Mouse (Mus musculus) naive thymus-derived CD4-positive, alpha-beta T cell, adult 2 months (primary cell): ENCODE results near the gene Depdc1a.
"Not testable (repeated sequence)": the region's sequence is repeated elsewhere in the genome, so short reads cannot be mapped to it uniquely, and the experiment has no call there.

Source experiments
- DNase-seq: peaks from one replicate; pipeline ENCODE4 v3.0.0-alpha.2; 2011; ENCODE audit warnings: low read depth

Gene Depdc1a

DNA sequence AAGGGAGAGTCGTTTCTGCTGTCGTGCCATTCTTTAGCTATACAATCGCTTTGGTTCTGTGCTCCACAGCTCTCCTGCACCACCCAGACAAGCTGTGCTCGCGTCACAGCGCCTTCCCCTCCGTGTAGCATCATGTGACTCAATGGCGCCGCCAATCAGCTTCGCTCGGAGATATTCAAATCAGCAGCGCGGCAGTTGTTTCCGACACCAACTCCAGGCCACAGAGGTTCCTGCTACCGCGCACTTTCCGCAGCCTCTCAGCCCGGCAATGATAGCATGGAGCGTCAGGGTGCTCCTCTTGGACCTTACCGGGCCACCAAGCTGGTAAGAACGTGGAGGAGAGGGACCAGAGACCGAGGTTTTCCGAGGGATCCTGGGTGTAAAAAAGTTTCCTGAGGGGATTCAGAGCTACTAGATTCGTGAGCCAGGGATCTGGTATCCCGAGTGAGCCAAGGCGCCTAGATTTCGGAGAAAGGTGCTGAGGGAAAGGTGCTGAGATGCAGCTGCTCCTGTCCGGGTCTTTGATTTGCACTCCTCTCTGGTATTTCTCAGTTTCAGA is at the start of gene Depdc1a:
Depdc1a (plus strand) TSS at position 191 of the 559 bp plus-strand sequence.
- peak; percentile 95 for DNase-seq

GRCm38 (mm10) chr3:159470059-159470458 is 25.2 kb upstream of the Depdc1a start:
- no peak for DNase-seq

GRCm38 (mm10) chr3:159475465-159475864 is 19.8 kb upstream of the Depdc1a start:
- DNase-seq: no peak

DNA sequence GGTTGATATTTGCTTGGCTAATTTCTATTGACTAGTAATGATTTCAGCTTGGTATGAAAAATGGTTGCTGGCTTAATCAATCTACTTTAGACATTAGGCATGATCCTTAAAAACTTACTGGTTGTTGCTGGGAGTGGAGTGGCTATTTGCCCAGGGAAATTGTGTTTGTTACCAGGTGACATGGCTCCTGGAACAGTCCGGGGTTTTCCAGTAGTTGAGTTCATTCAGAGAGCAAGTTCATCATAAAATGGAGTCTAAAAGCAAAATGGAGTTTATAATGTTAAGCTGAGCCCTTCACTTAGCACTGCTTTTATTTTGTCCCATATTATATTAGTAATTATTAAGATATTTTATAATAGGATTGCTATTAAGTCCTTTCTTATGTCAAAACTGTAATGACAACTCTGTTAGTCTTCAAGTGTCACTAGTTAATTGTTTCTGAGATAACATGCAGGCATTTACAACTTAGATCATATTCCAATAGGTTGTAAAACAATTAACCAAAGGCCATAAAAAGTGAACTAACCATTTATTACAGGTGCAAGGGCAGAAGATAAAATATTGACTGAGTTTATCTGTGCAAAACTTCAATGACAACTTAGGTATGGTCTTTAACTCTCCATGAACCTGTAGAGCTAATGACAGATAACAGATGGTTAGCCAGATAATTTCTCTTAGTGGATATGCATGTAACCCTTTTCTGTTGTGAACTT is 17.8 kb upstream of the Depdc1a start:
- no peak for DNase-seq

DNA sequence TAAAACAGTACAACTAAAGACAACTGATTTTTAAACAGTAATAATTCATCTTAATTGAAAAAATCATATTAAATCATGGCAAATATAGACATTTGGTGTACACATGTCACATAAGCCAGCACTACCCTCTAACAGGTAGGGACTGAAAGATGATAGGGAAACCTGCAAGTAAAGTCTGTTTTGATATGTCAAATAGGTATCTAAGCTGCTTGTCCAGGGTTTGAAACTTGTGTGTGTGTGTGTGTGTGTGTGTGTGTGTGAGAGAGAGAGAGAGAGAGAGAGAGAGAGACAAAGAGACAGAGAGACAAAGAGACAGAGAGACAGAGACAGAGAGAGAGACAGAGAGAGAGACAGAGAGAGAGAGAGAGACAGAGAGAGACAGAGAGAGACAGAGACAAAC is 524 bp upstream of the Depdc1a start:
- DNase-seq: not testable (repeated sequence)

- no peak for DNase-seq
Measured at GRCm38 (mm10) chr3:159508899-159509298, 13.7 kb downstream of the Depdc1a start.

DNA sequence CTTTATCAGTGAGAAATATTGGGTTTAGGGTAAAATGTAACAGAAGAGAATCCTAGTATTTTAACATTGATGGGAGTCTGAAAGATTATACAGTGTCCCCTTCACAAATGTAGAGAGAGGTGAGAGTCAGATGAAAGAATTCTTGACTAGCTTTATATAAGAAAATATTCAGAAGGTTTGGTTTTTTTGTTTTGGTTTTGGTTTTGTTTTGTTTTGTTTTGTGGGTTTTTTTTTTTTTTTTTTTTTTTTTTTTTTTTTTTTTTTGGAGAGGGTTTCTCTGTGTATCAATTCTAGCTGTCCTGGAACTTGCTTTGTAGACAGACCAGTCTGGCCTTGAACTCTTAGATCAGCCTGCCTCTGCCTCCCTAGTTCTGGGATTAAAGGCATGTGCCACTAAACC is 33.3 kb downstream of the Depdc1a start:
- DNase-seq: no peak

DNA sequence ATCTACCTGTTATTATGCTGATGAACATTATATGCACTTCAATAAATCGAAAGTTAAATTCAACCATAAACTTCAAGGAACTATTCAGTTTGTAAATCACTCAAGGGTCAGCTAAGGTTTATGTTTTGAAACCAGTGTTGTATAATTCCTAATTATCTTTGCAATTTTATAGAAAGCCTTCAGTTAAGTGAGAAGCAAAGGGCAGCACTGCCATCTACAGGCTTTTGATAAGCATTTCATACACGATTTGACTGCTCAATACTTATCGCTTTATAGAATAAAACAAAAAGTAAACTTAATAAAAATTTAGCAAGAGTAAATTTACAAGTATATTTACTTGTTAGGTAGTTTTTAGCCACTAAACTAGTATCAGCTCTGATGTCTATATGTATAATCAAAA is 53.1 kb downstream of the Depdc1a start:
- DNase-seq: peak; percentile 10

GRCm38 (mm10) chr3:159550224-159550623 is 55.0 kb downstream of the Depdc1a start:
- DNase-seq: no peak
